Mouse (Mus musculus): ENCODE data around the gene Sptlc2. TPM values are rescaled to one million over a fixed set of nuclear protein-coding genes. Genes with fewer than 3 reads are reported as not detected.
A peak's percentile ranks its signal among the peaks of the same experiment; 100 is the strongest.

Sptlc2 gene
- polyA plus RNA-seq (2015; fragmentation: Nextera tagmentation; extraction: Ambion mirVana), result 72.8 and 75.0 TPM in 2 replicates

DNA sequence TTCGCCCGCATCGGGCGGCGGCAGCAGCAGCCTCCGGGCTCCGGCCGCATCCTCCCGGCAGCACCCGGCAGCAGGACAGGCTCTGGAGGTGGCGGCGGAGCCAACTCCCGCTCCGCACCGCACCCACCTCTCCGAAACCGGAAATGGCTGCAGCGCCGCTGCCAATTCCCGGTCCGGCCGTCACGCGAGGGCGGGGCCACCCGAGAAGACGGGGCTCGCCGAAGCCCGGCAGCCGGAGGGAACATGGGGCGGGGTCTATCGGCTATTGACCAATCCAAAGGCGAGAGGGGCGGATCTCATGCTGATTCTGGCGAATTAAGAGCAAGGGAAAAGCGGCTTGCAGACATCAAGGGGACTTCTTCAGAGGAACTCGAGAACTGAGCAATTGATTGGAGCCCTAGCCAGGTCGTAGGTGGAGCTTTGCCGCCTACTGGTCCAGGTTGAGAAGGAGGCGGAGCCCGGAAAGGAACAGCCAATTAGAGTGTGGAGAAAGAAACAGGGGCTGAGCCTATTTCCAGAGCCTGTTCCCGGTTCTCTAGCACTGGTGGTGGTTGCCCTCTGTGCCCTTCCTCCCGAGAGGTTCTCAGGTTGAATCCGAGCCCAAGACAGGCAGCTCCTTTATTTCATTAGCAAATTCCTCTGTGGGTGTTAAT is at the start of gene Sptlc2:
Gene Sptlc2, minus strand, starts transcription at position 234 of the 653 bp plus-strand sequence.
- peak within 1 kb of the TSS; percentile 95 for H3K4me2 ChIP-seq (ENCODE audit: low read length)
- peak within 1 kb of the TSS; percentile 84 for H3K27ac ChIP-seq (ENCODE audit: low read length)
- peak within 1 kb of the TSS; percentile 96 for H3K9ac ChIP-seq (ENCODE audit: low read depth, low read length)
- no peaks in the 10 kb centered on the region for H3K27me3 ChIP-seq (ENCODE audit: control insufficient read depth, insufficient read depth, low read depth, low read length)
- peak within 1 kb of the TSS; percentile 99 for H3K4me3 ChIP-seq (ENCODE audit: low read depth, low read length)
- H3K9me3 ChIP-seq (replicated peaks; ENCODE audit: control insufficient read depth, low read length, poor library complexity, severe bottlenecking), result no peaks in the 10 kb centered on the region
- no peaks in the 10 kb centered on the region for H3K36me3 ChIP-seq (ENCODE audit: control insufficient read depth, insufficient read depth, low read length)
- H3K4me1 ChIP-seq (ENCODE audit: control insufficient read depth, insufficient read depth, low read length), result peaks cover 14% of the 10 kb centered on the region
- peak; percentile 99 for ATAC-seq
- under 1% methylated on average over 45 of the region's 45 CpGs for WGBS

DNA sequence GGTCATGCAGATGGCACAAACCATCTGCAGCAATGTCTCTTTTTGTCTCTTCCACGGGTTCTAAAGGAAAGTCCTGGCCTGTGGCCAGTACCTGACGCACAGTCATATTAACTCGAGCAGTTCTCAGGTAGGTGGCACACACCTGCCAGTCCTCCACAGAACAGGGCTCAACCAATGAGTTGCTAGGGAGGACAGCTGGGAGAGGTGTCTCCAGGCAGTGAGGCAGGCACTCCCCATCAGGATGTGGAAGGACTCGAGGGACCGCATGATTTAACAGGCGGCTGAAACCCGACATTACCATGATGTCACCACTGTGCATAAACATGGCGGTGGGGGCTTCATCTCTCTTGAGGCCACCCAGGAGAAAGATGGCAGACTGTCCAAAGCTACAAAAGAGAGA is 40.7 kb upstream of the Sptlc2 start:
- Histone ChIP-seq H3K36me3 (ENCODE audit: control insufficient read depth, insufficient read depth, low read length) (peaks cover 42% of the 10 kb centered on the region), H3K9ac (ENCODE audit: low read depth, low read length) (no peak overlapping the region), H3K4me2 (ENCODE audit: low read length) (no peak overlapping the region), H3K4me1 (ENCODE audit: control insufficient read depth, insufficient read depth, low read length) (peaks cover 3% of the 10 kb centered on the region; the same call in 1 of the 2 replicates), H3K27ac (ENCODE audit: low read length) (no peak overlapping the region), H3K4me3 (ENCODE audit: low read depth, low read length) (no peak overlapping the region), H3K9me3 (replicated peaks; ENCODE audit: control insufficient read depth, low read length, poor library complexity, severe bottlenecking) (no peaks in the 10 kb centered on the region), H3K27me3 (ENCODE audit: control insufficient read depth, insufficient read depth, low read depth, low read length) (no peaks in the 10 kb centered on the region)
- WGBS, result 88% methylated on average over 8 of the region's 8 CpGs
- no peak for ATAC-seq

DNA sequence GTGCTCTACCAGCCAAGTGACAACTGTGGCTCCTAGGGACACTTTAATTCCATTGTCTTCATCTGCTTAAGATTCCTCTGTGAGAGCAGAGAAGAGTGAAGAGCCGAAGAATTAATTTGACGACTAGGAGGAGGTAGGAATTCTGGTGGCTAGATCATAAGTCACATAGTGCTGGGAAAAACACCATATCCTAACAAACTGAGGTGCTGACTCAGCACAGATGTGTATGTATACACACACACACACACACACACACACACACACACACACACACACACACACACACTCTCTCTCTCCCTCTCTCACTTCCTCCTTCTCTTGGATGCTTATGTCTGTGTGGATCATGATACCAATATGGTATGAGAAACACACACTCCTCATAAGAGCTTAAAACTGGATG is 40.1 kb upstream of the Sptlc2 start:
- no peaks in the 10 kb centered on the region for H3K27me3 ChIP-seq (ENCODE audit: control insufficient read depth, insufficient read depth, low read depth, low read length)
- H3K27ac ChIP-seq (ENCODE audit: low read length), result no peak overlapping the region
- peaks cover 3% of the 10 kb centered on the region; the same call in 1 of the 2 replicates for H3K4me1 ChIP-seq (ENCODE audit: control insufficient read depth, insufficient read depth, low read length)
- no peak for ATAC-seq
- H3K4me2 ChIP-seq (ENCODE audit: low read length), result no peak overlapping the region
- H3K36me3 ChIP-seq (ENCODE audit: control insufficient read depth, insufficient read depth, low read length), result peaks cover 39% of the 10 kb centered on the region
- H3K4me3 ChIP-seq (ENCODE audit: low read depth, low read length), result no peak overlapping the region
- H3K9me3 ChIP-seq (replicated peaks; ENCODE audit: control insufficient read depth, low read length, poor library complexity, severe bottlenecking), result no peaks in the 10 kb centered on the region
- no peak overlapping the region for H3K9ac ChIP-seq (ENCODE audit: low read depth, low read length)
- WGBS, result 63% methylated on average over 2 of the region's 2 CpGs

DNA sequence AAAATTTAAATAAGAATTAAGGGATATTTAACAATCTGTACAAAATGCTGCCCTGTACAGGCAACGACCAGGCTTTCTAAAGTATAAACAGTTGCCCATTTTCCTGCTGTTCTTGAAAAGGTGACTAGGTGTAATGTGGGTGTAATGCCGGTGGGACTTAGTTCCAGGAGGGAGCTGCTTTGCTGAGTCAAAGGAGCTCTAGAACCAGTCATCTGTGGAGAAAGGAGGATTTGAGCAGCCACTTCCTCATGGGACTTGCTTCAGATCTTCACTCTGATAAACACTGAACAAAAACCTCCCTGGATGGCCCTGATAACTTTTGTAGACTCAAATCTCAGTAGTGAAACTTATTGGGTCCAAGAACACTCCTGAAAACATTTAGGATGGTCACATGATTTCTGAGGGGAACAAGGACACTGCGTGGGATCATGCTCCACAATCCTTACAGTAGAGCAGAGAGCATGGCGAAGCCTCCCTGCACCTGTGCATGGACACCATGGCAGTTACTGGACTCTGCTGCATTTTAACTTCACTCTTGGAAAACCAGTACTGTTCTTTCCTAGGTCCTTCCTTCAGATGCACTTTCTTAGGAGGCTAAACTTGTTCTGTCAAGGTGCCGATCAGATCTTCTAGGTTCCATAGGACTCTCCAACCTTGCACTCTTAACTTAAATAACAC is 38.3 kb upstream of the Sptlc2 start:
- no peak for ATAC-seq
- 94% methylated on average over 5 of the region's 5 CpGs for WGBS

DNA sequence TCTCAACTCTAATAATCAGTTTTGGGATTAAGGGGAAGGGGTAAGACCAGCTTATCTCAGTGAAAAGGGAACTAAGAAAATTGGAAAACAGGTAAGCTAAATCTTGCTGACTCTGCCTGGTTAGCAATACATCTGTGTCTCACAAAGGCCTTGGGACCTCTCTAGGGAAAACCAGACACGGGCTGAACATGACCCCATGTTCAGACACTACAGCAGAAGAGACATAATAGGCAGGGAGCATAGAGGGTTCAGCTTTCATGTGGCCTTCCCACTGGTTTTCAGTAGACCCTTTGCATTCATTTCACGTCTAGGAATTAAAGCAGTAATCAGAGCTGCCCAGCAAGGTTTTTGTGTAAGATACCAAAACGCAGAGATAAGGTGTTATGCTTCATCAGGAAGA is 36.4 kb upstream of the Sptlc2 start:
- Histone ChIP-seq H3K9me3 (replicated peaks; ENCODE audit: control insufficient read depth, low read length, poor library complexity, severe bottlenecking) (no peaks in the 10 kb centered on the region), H3K9ac (ENCODE audit: low read depth, low read length) (no peak overlapping the region), H3K4me2 (ENCODE audit: low read length) (no peak overlapping the region), H3K27ac (ENCODE audit: low read length) (0 out of 2 replicates have a peak overlapping the region, but pooled peaks have one; percentile 38), H3K27me3 (ENCODE audit: control insufficient read depth, insufficient read depth, low read depth, low read length) (no peaks in the 10 kb centered on the region), H3K4me1 (ENCODE audit: control insufficient read depth, insufficient read depth, low read length) (peaks cover 3% of the 10 kb centered on the region; the same call in 1 of the 2 replicates), H3K4me3 (ENCODE audit: low read depth, low read length) (no peak overlapping the region), H3K36me3 (ENCODE audit: control insufficient read depth, insufficient read depth, low read length) (peaks cover 17% of the 10 kb centered on the region)
- ATAC-seq, result no peak
- 21% methylated on average over 3 of the region's 3 CpGs for WGBS

More for the DNA sequence above, 38.3 kb upstream of the Sptlc2 start:
- Histone ChIP-seq H3K9me3 (replicated peaks; ENCODE audit: control insufficient read depth, low read length, poor library complexity, severe bottlenecking) (no peaks in the 10 kb centered on the region), H3K27me3 (ENCODE audit: control insufficient read depth, insufficient read depth, low read depth, low read length) (no peaks in the 10 kb centered on the region), H3K9ac (ENCODE audit: low read depth, low read length) (no peak overlapping the region), H3K4me3 (ENCODE audit: low read depth, low read length) (no peak overlapping the region), H3K36me3 (ENCODE audit: control insufficient read depth, insufficient read depth, low read length) (peaks cover 30% of the 10 kb centered on the region), H3K27ac (ENCODE audit: low read length) (no peak overlapping the region), H3K4me1 (ENCODE audit: control insufficient read depth, insufficient read depth, low read length) (peaks cover 3% of the 10 kb centered on the region; the same call in 1 of the 2 replicates), H3K4me2 (ENCODE audit: low read length) (no peak overlapping the region)

DNA sequence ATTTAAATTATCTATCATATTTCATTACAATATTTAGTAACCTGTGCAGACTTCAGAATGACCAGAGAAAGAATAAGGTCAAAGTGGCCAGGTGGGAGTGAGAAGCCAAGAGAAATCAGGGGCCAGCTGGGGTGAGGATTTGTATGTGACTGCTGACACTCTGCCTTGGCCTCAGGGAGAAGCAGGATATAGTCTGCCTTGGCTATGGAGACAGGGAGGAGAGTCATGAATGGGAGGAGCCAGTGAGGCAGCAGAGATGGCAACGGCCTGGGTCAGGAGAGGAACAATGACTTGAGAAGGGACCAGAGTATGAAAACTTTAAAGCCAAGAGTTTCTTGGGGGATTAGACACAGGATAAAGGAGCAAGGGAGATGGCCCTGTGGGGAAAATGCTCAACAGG is 35.5 kb upstream of the Sptlc2 start:
- H3K9ac ChIP-seq (ENCODE audit: low read depth, low read length), result no peak overlapping the region
- peaks cover 10% of the 10 kb centered on the region for H3K4me1 ChIP-seq (ENCODE audit: control insufficient read depth, insufficient read depth, low read length)
- no peaks in the 10 kb centered on the region for H3K27me3 ChIP-seq (ENCODE audit: control insufficient read depth, insufficient read depth, low read depth, low read length)
- peaks cover 9% of the 10 kb centered on the region for H3K36me3 ChIP-seq (ENCODE audit: control insufficient read depth, insufficient read depth, low read length)
- H3K4me3 ChIP-seq (ENCODE audit: low read depth, low read length), result no peak overlapping the region
- no peak for ATAC-seq
- no peak overlapping the region for H3K27ac ChIP-seq (ENCODE audit: low read length)
- 36% methylated on average over 1 of the region's 1 CpGs for WGBS
- H3K9me3 ChIP-seq (replicated peaks; ENCODE audit: control insufficient read depth, low read length, poor library complexity, severe bottlenecking), result no peaks in the 10 kb centered on the region
- no peak overlapping the region for H3K4me2 ChIP-seq (ENCODE audit: low read length)

DNA sequence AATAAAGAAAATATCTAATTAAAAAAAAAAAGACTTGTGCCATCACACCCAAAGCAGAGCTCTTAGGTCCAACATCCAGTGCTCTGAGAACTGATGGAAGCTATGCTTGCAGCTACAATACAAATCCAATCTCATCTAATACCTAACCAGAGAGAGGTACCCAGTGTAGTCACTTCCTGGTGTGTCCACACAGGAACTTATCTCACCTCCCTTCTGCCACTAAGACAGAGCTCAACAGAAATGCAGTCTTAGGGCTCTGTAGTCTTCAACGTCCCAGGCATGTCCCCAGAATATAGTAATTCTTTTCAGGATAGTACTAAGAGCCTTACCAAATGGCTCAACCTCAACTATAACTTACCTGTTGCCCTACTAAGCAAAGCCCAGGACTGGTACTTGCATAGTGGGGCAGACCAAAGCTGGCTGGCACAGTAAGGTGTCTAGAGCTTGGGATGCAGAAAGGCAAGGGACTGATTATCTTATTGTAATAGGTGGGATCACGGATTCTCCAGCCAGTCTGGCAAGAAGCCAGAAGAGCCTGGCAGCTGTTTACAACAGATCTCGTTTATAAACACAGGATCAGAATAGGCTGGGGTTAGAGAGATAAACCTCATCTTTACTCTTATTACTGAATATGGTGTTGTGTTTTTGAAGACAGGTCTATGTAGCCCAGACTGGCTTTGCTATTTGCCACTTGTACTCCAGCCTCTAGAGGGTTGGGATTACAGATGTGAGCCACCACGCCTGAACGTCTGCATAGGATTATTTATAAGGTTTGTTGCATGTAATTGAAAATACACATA is 33.8 kb upstream of the Sptlc2 start:
- peaks cover 10% of the 10 kb centered on the region for H3K4me1 ChIP-seq (ENCODE audit: control insufficient read depth, insufficient read depth, low read length)
- 61% methylated on average over 5 of the region's 5 CpGs for WGBS
- no peaks in the 10 kb centered on the region for H3K36me3 ChIP-seq (ENCODE audit: control insufficient read depth, insufficient read depth, low read length)
- H3K9ac ChIP-seq (ENCODE audit: low read depth, low read length), result no peak overlapping the region
- no peak overlapping the region for H3K4me2 ChIP-seq (ENCODE audit: low read length)
- no peaks in the 10 kb centered on the region for H3K9me3 ChIP-seq (replicated peaks; ENCODE audit: control insufficient read depth, low read length, poor library complexity, severe bottlenecking)
- H3K27me3 ChIP-seq (ENCODE audit: control insufficient read depth, insufficient read depth, low read depth, low read length), result no peaks in the 10 kb centered on the region
- H3K27ac ChIP-seq (ENCODE audit: low read length), result no peak overlapping the region
- ATAC-seq, result no peak
- H3K4me3 ChIP-seq (ENCODE audit: low read depth, low read length), result no peak overlapping the region

DNA sequence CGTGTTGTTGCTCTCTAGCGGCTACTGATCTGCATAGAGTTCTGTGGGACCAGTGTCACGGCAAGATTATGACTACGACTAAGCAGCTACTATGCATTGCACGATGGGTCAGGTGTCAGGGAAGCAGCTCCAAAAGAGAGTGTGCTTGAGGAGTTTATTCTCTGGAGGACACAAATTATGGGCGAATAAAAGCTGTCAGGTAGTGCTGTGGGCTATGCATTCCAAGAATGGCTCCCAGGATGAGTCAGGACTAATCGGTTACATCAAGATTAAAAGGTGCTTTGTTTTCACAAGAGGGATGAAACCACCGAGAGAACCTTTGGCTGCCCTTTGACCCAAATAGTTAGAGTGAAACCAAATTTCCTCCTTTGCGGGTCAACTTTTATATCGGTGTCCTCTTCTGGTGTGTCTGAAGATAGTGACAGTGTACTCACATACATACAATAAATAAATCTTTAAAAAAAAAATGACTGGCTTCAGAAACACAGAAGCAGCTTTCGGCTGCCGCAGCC is 31.9 kb upstream of the Sptlc2 start:
- WGBS, result 75% methylated on average over 12 of the region's 12 CpGs
- no peak for ATAC-seq
- no peak overlapping the region for H3K4me2 ChIP-seq (ENCODE audit: low read length)
- no peak overlapping the region for H3K9ac ChIP-seq (ENCODE audit: low read depth, low read length)
- no peaks in the 10 kb centered on the region for H3K9me3 ChIP-seq (replicated peaks; ENCODE audit: control insufficient read depth, low read length, poor library complexity, severe bottlenecking)
- no peaks in the 10 kb centered on the region for H3K36me3 ChIP-seq (ENCODE audit: control insufficient read depth, insufficient read depth, low read length)
- no peak overlapping the region for H3K4me3 ChIP-seq (ENCODE audit: low read depth, low read length)
- peaks cover 10% of the 10 kb centered on the region for H3K4me1 ChIP-seq (ENCODE audit: control insufficient read depth, insufficient read depth, low read length)
- H3K27me3 ChIP-seq (ENCODE audit: control insufficient read depth, insufficient read depth, low read depth, low read length), result no peaks in the 10 kb centered on the region
- no peak overlapping the region; the same call in 1 of the 2 replicates for H3K27ac ChIP-seq (ENCODE audit: low read length)

All from midbrain, embryonic 16.5 days (tissue).